Mouse (Mus musculus): ENCODE measurements around the gene Dalrd3. TPM values are rescaled to one million over a fixed set of nuclear protein-coding genes. Genes with fewer than 3 reads are reported as not detected.
"Not testable (repeated sequence)": the region's sequence is repeated elsewhere in the genome, so short reads cannot be mapped to it uniquely, and the experiment has no call there.

Gene Dalrd3
- total and polyA plus RNA-seq, 2 experiments from 2014 or later, result 119 to 313 TPM

- Histone ChIP-seq H3K27ac (ENCODE audit: low read depth, low read length) (no peak overlapping the region), H3K9ac (replicated peaks; ENCODE audit: low read length, poor library complexity, severe bottlenecking) (no peak overlapping the region), H3K4me1 (ENCODE audit: insufficient read depth, low read length) (no peaks in the 10 kb centered on the region), H3K4me3 (ENCODE audit: low read depth, low read length) (no peak overlapping the region), H3K36me3 (ENCODE audit: insufficient read depth, low read length) (peaks cover 14% of the 10 kb centered on the region), H3K9me3 (ENCODE audit: low read length) (no peaks in the 10 kb centered on the region), H3K27me3 (ENCODE audit: insufficient read depth, low read length) (no peaks in the 10 kb centered on the region), H3K4me2 (ENCODE audit: low read depth, low read length, poor library complexity, severe bottlenecking) (no peak overlapping the region)
- WGBS, result 83% methylated on average over 4 of the region's 4 CpGs
- ATAC-seq (ENCODE audit: low FRiP score) (no peak), DNase-seq (ENCODE audit: low spot score) (peak; percentile 27)
- no peak for TF ChIP-seq CTCF (IDR thresholded peaks at IDR 0.05)
Measured at GRCm38 (mm10) chr9:108599021-108599566, 29.4 kb downstream of the Dalrd3 start.

- no peak overlapping the region for H3K9ac ChIP-seq (replicated peaks; ENCODE audit: low read length, poor library complexity, severe bottlenecking)
- no peak overlapping the region for H3K27ac ChIP-seq (ENCODE audit: low read depth, low read length)
- TF ChIP-seq CTCF (IDR thresholded peaks at IDR 0.05), result no peak
- no peak for ATAC-seq (ENCODE audit: low FRiP score)
- no peak for DNase-seq (ENCODE audit: low spot score)
- no peaks in the 10 kb centered on the region for H3K9me3 ChIP-seq (ENCODE audit: low read length)
- H3K4me1 ChIP-seq (ENCODE audit: insufficient read depth, low read length), result no peaks in the 10 kb centered on the region
- H3K27me3 ChIP-seq (ENCODE audit: insufficient read depth, low read length), result no peaks in the 10 kb centered on the region
- 53% methylated on average over 2 of the region's 2 CpGs for WGBS
- H3K36me3 ChIP-seq (ENCODE audit: insufficient read depth, low read length), result peaks cover 20% of the 10 kb centered on the region
- H3K4me2 ChIP-seq (ENCODE audit: low read depth, low read length, poor library complexity, severe bottlenecking), result no peak overlapping the region
- H3K4me3 ChIP-seq (ENCODE audit: low read depth, low read length), result no peak overlapping the region
Measured at GRCm38 (mm10) chr9:108600011-108600410, 30.3 kb downstream of the Dalrd3 start.

- no peak for ATAC-seq (ENCODE audit: low FRiP score)
- DNase-seq (ENCODE audit: low spot score), result no peak
- Histone ChIP-seq H3K4me3 (ENCODE audit: low read depth, low read length) (no peak overlapping the region), H3K27me3 (ENCODE audit: insufficient read depth, low read length) (no peaks in the 10 kb centered on the region), H3K36me3 (ENCODE audit: insufficient read depth, low read length) (peaks cover 32% of the 10 kb centered on the region), H3K27ac (ENCODE audit: low read depth, low read length) (no peak overlapping the region), H3K9ac (replicated peaks; ENCODE audit: low read length, poor library complexity, severe bottlenecking) (no peak overlapping the region), H3K9me3 (ENCODE audit: low read length) (no peaks in the 10 kb centered on the region), H3K4me1 (ENCODE audit: insufficient read depth, low read length) (no peaks in the 10 kb centered on the region), H3K4me2 (ENCODE audit: low read depth, low read length, poor library complexity, severe bottlenecking) (no peak overlapping the region)
- TF ChIP-seq CTCF (IDR thresholded peaks at IDR 0.05), result no peak
- 81% methylated on average over 4 of the region's 4 CpGs for WGBS
Measured at GRCm38 (mm10) chr9:108601986-108602385, 32.3 kb downstream of the Dalrd3 start.

- peaks cover 73% of the 10 kb centered on the region for H3K36me3 ChIP-seq (ENCODE audit: insufficient read depth, low read length)
- H3K9ac ChIP-seq (replicated peaks; ENCODE audit: low read length, poor library complexity, severe bottlenecking); DNase-seq (ENCODE audit: low spot score); H3K4me3 ChIP-seq (ENCODE audit: low read depth, low read length); H3K9me3 ChIP-seq (ENCODE audit: low read length); H3K27ac ChIP-seq (ENCODE audit: low read depth, low read length); H3K4me1 ChIP-seq (ENCODE audit: insufficient read depth, low read length); H3K4me2 ChIP-seq (ENCODE audit: low read depth, low read length, poor library complexity, severe bottlenecking); ATAC-seq (ENCODE audit: low FRiP score); H3K27me3 ChIP-seq (ENCODE audit: insufficient read depth, low read length): not testable (repeated sequence)
- 94% methylated on average over 5 of the region's 5 CpGs for WGBS
Measured at GRCm38 (mm10) chr9:108607929-108608328, 38.2 kb downstream of the Dalrd3 start.

GRCm38 (mm10) chr9:108608889-108609288 lies 39.2 kb downstream of the Dalrd3 start:
- H3K9ac ChIP-seq (replicated peaks; ENCODE audit: low read length, poor library complexity, severe bottlenecking), result no peak overlapping the region
- 95% methylated on average over 4 of the region's 4 CpGs for WGBS
- ATAC-seq (ENCODE audit: low FRiP score), result no peak

GRCm38 (mm10) chr9:108611488-108611887 lies 41.8 kb downstream of the Dalrd3 start:
- Histone ChIP-seq H3K9ac (replicated peaks; ENCODE audit: low read length, poor library complexity, severe bottlenecking) (no peak overlapping the region), H3K4me1 (ENCODE audit: insufficient read depth, low read length) (no peaks in the 10 kb centered on the region), H3K4me3 (ENCODE audit: low read depth, low read length) (no peak overlapping the region), H3K9me3 (ENCODE audit: low read length) (no peaks in the 10 kb centered on the region), H3K4me2 (ENCODE audit: low read depth, low read length, poor library complexity, severe bottlenecking) (no peak overlapping the region), H3K27me3 (ENCODE audit: insufficient read depth, low read length) (no peaks in the 10 kb centered on the region), H3K36me3 (ENCODE audit: insufficient read depth, low read length) (peaks cover 59% of the 10 kb centered on the region), H3K27ac (ENCODE audit: low read depth, low read length) (no peak overlapping the region)
- ATAC-seq (ENCODE audit: low FRiP score) (no peak), DNase-seq (ENCODE audit: low spot score) (no peak)
- no peak for TF ChIP-seq CTCF (IDR thresholded peaks at IDR 0.05)
- 97% methylated on average over 10 of the region's 10 CpGs for WGBS

More at GRCm38 (mm10) chr9:108608889-108609288, 39.2 kb downstream of the Dalrd3 start:
- no peak overlapping the region for H3K4me2 ChIP-seq (ENCODE audit: low read depth, low read length, poor library complexity, severe bottlenecking)
- H3K9me3 ChIP-seq (ENCODE audit: low read length), result no peaks in the 10 kb centered on the region
- H3K4me1 ChIP-seq (ENCODE audit: insufficient read depth, low read length), result no peaks in the 10 kb centered on the region
- no peak overlapping the region for H3K27ac ChIP-seq (ENCODE audit: low read depth, low read length)
- TF ChIP-seq CTCF (IDR thresholded peaks at IDR 0.05), result no peak
- DNase-seq (ENCODE audit: low spot score), result no peak
- H3K27me3 ChIP-seq (ENCODE audit: insufficient read depth, low read length), result no peaks in the 10 kb centered on the region
- H3K4me3 ChIP-seq (ENCODE audit: low read depth, low read length), result no peak overlapping the region
- peaks cover 69% of the 10 kb centered on the region for H3K36me3 ChIP-seq (ENCODE audit: insufficient read depth, low read length)

Measured in midbrain, postnatal 0 days (tissue).